ENCODE assay signal across 8 mouse cellular contexts in the genomic region with DNA sequence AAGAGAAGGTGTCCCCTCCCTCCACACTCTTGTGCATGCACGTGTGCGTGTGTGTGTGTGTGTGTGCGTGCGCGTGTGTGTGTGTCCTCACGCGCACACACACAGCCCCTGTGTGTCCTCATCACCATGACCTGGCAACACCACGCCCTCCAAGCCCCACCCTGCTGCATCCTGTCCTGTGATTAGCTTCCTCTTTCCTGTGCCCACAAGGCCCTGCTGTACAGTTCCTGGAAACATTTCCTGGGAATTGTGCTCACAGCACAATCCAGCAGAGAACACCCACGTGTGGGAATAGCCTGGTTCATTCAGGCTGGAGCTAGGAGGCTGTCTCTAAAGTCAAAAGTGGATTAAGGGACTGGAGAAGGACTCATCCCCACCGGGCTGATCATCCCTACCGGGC.
DNase-seq lines count a peak whose midpoint lies in the region; ATAC-seq lines count a peak whose summit lies in the region.

No protein-coding gene starts in this region.

- H3K9ac ChIP-seq in limb, embryonic 11.5 days (ENCODE audit: low read length) = no peak overlapping the region

- no peaks in the 10 kb centered on the region for H3K9me3 ChIP-seq in forebrain, embryonic 10.5 days
- no peaks in the 10 kb centered on the region for H3K9me3 ChIP-seq in limb, embryonic 11.5 days (ENCODE audit: control insufficient read depth, low read length)
- no peaks in the 10 kb centered on the region for H3K9me3 ChIP-seq in midbrain, embryonic 10.5 days (replicated peaks)

- H3K36me3 ChIP-seq in forebrain, embryonic 10.5 days (replicated peaks) = no peaks in the 10 kb centered on the region
- no peaks in the 10 kb centered on the region for H3K36me3 ChIP-seq in limb, embryonic 11.5 days (ENCODE audit: control insufficient read depth, insufficient read depth, low read length)
- no peaks in the 10 kb centered on the region for H3K36me3 ChIP-seq in midbrain, embryonic 10.5 days

- DNase-seq in frontal cortex, postnatal 10 days (ENCODE audit: low spot score in 2 of 2) = no peak
- DNase-seq in forebrain, embryonic 10.5 days (ENCODE audit: extremely low spot score, low spot score) = no peak
- DNase-seq in limb, embryonic 11.5 days (ENCODE audit: low spot score) = no peak
- DNase-seq in midbrain, embryonic 10.5 days (ENCODE audit: low spot score) = no peak
- no peak for DNase-seq in frontal cortex, adult 2 months (ENCODE audit: extremely low spot score in 1 of 2, low spot score in 1 of 2)

- H3K4me1 ChIP-seq in forebrain, embryonic 10.5 days = peaks cover 94% of the 10 kb centered on the region
- peaks cover 41% of the 10 kb centered on the region for H3K4me1 ChIP-seq in limb, embryonic 11.5 days (ENCODE audit: control insufficient read depth, insufficient read depth, low read length)
- H3K4me1 ChIP-seq in midbrain, embryonic 10.5 days = peaks cover 96% of the 10 kb centered on the region

- peak; percentile 38; the same call in 1 of the 2 replicates for ATAC-seq in frontal cortex, adult (ENCODE audit: low TSS enrichment)
- peak; percentile 63 to 75 for ATAC-seq in hematopoietic stem cell, adult 5-6 weeks (replicated peaks in 1 of 2; ENCODE audit: insufficient read depth in 1 of 2, low FRiP score in 2 of 2, low TSS enrichment in 1 of 2, low read depth in 1 of 2, poor library complexity in 2 of 2, severe bottlenecking in 2 of 2)
- ATAC-seq in limb, embryonic 11.5 days (ENCODE audit: insufficient number of reproducible peaks, low FRiP score, low TSS enrichment, low read depth) = no peak
- no peak for ATAC-seq in erythroblast, adult 5-6 weeks (replicated peaks; ENCODE audit: low FRiP score, poor library complexity, severe bottlenecking)

- no peak overlapping the region for H3K4me2 ChIP-seq in limb, embryonic 11.5 days (ENCODE audit: low read depth, severe bottlenecking)

- peak overlapping the region; percentile 100 for H3K27ac ChIP-seq in forebrain, embryonic 10.5 days
- peak overlapping the region; percentile 40; the same call in 1 of the 2 replicates for H3K27ac ChIP-seq in limb, embryonic 11.5 days (replicated peaks; ENCODE audit: low read depth, low read length)
- peak overlapping the region; percentile 99 for H3K27ac ChIP-seq in midbrain, embryonic 10.5 days (replicated peaks)

- H3K4me3 ChIP-seq in forebrain, embryonic 10.5 days = no peak overlapping the region
- no peak overlapping the region for H3K4me3 ChIP-seq in limb, embryonic 11.5 days (ENCODE audit: low read depth, low read length)
- no peak overlapping the region for H3K4me3 ChIP-seq in midbrain, embryonic 10.5 days

- 78% methylated on average over 11 of the region's 11 CpGs for WGBS in forebrain, embryonic 10.5 days
- WGBS in limb, embryonic 11.5 days = 79% methylated on average over 11 of the region's 11 CpGs
- 81% methylated on average over 11 of the region's 11 CpGs for WGBS in midbrain, embryonic 10.5 days

- H3K27me3 ChIP-seq in forebrain, embryonic 10.5 days (ENCODE audit: poor library complexity, severe bottlenecking) = peaks cover 18% of the 10 kb centered on the region
- H3K27me3 ChIP-seq in limb, embryonic 11.5 days (ENCODE audit: control insufficient read depth, insufficient read depth, low read length) = no peaks in the 10 kb centered on the region
- H3K27me3 ChIP-seq in midbrain, embryonic 10.5 days (ENCODE audit: low read depth, poor library complexity, severe bottlenecking) = peaks cover 15% of the 10 kb centered on the region; the same call in 1 of the 2 replicates

Comparison
In these comparisons a context has a peak if more than half of its experiments do, and no peak if none do; other contexts are left out.
1. ATAC-seq: peak in frontal cortex, adult (single experiment) and hematopoietic stem cell, adult 5-6 weeks (2 of 2); none in limb, embryonic 11.5 days (single experiment) and erythroblast, adult 5-6 weeks (single experiment).
2. H3K27ac ChIP-seq: peak in every context shown above with its lines; median percentile 100 in forebrain, embryonic 10.5 days; 99 in midbrain, embryonic 10.5 days; 40 in limb, embryonic 11.5 days.